Mouse (Mus musculus): ENCODE measurements around the gene Esp3. TPM values are rescaled to one million over a fixed set of nuclear protein-coding genes. Genes with fewer than 3 reads are reported as not detected.
"Not testable (repeated sequence)": the region's sequence is repeated elsewhere in the genome, so short reads cannot be mapped to it uniquely, and the experiment has no call there.

Esp3 gene
- total RNA-seq (2014; rRNA removed) (not detected in 2 replicates), polyA plus RNA-seq (2015; fragmentation: Nextera tagmentation; extraction: Ambion mirVana) (not detected in 2 replicates)

GRCm38 (mm10) chr17:40631775-40632174, at the start of gene Esp3:
TSS of gene Esp3 (plus strand) at chr17:40632075.
- DNase-seq, ATAC-seq: not testable (repeated sequence)
- WGBS, result 93% methylated on average over 1 of the region's 1 CpGs

DNA sequence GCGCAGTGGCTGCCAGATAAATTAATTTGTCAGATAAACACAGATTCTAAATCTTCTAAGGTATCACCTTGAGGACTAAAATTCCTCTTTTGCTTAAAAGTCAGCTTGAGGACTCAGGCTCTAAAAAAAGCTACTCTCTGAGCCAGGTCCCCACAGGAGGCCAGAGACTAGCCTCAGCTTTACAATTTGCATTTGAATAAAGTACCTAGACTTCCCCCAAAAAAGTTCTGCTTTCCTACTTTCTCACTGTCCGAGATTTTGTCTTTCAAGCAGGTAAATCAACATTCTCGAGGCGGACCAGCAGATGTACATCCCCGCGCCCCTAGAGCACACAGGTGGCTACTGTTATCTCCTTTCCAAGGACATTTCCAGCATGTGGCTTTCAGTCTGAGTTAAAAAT, 48.0 kb upstream of the Esp3 start:
- not testable (repeated sequence) for H3K9ac ChIP-seq; H3K4me3 ChIP-seq (ENCODE audit: low read depth, low read length); H3K27me3 ChIP-seq (ENCODE audit: insufficient read depth, low read length); H3K4me1 ChIP-seq (ENCODE audit: insufficient read depth); H3K27ac ChIP-seq (ENCODE audit: low read depth, low read length); ATAC-seq; H3K36me3 ChIP-seq (ENCODE audit: insufficient read depth); DNase-seq; H3K9me3 ChIP-seq (ENCODE audit: low read length); H3K4me2 ChIP-seq (ENCODE audit: low read depth)
- 44% methylated on average over 6 of the region's 6 CpGs for WGBS

More at GRCm38 (mm10) chr17:40631775-40632174, at the start of gene Esp3:
- H3K27ac ChIP-seq (ENCODE audit: low read depth, low read length); H3K4me2 ChIP-seq (ENCODE audit: low read depth); H3K9me3 ChIP-seq (ENCODE audit: low read length); H3K27me3 ChIP-seq (ENCODE audit: insufficient read depth, low read length); H3K4me1 ChIP-seq (ENCODE audit: insufficient read depth); H3K4me3 ChIP-seq (ENCODE audit: low read depth, low read length); H3K36me3 ChIP-seq (ENCODE audit: insufficient read depth); H3K9ac ChIP-seq: not testable (repeated sequence)

DNA sequence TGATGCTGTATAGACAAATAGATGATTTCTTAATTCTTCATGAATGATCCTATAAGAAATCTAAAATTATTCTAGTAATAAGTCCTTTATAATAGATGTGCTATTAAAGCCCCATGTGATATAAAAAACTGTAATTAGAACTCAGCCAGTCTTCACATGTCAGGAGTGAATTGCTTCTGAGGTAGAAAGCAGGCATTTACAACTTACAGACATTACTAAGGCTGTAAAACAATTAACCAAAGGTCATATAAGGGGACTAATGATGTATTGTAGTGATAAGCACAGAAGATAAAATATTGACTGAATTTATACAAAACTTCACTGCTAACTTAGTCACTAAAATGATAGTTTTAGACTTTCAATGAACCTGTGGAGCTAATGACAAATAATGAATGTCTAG, 40.6 kb upstream of the Esp3 start:
- no peak overlapping the region for H3K4me2 ChIP-seq (ENCODE audit: low read depth)
- ATAC-seq, result no peak
- DNase-seq, result no peak
- H3K36me3 ChIP-seq (ENCODE audit: insufficient read depth), result no peaks in the 10 kb centered on the region
- H3K27me3 ChIP-seq (ENCODE audit: insufficient read depth, low read length), result no peaks in the 10 kb centered on the region
- no peak for TF ChIP-seq CTCF (IDR thresholded peaks at IDR 0.05; ENCODE audit: low read depth)
- H3K9ac ChIP-seq, result no peak overlapping the region
- no peaks in the 10 kb centered on the region for H3K4me1 ChIP-seq (ENCODE audit: insufficient read depth)
- no peak overlapping the region for H3K27ac ChIP-seq (ENCODE audit: low read depth, low read length)
- H3K4me3 ChIP-seq (ENCODE audit: low read depth, low read length), result no peak overlapping the region
- H3K9me3 ChIP-seq (ENCODE audit: low read length), result no peaks in the 10 kb centered on the region

DNA sequence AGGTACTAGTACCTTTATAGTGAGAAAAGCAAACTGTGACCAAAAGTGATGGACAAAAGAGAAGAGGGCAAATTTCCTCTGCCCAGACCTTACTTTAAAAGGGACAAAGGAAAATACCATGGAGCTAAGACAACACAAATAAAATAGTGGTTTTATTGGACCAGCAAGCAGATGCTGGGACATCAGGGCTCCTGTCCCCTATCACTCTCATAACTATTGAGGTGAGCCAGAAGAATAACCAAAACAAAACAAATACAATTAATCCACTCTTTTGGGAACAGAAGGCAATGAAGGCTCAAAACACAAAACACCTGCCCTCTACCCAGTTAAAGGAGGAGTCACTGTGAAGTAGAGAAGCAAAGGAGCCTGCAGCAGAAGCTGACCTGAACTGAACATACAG, 33.6 kb upstream of the Esp3 start, which contains the start of gene Esp4:
Esp4 (plus strand) TSS at position 301 of the 400 bp plus-strand sequence.
- no peaks in the 10 kb centered on the region for H3K27me3 ChIP-seq (ENCODE audit: insufficient read depth, low read length)
- H3K4me3 ChIP-seq (ENCODE audit: low read depth, low read length), result no peak within 1 kb of the TSS
- H3K4me2 ChIP-seq (ENCODE audit: low read depth), result no peak within 1 kb of the TSS
- H3K9ac ChIP-seq, result no peak within 1 kb of the TSS
- H3K36me3 ChIP-seq (ENCODE audit: insufficient read depth), result no peaks in the 10 kb centered on the region
- DNase-seq (no peak), ATAC-seq (no peak)
- no peak for TF ChIP-seq CTCF (IDR thresholded peaks at IDR 0.05; ENCODE audit: low read depth)
- no peaks in the 10 kb centered on the region for H3K4me1 ChIP-seq (ENCODE audit: insufficient read depth)
- H3K9me3 ChIP-seq (ENCODE audit: low read length), result no peaks in the 10 kb centered on the region
- H3K27ac ChIP-seq (ENCODE audit: low read depth, low read length), result no peak within 1 kb of the TSS

DNA sequence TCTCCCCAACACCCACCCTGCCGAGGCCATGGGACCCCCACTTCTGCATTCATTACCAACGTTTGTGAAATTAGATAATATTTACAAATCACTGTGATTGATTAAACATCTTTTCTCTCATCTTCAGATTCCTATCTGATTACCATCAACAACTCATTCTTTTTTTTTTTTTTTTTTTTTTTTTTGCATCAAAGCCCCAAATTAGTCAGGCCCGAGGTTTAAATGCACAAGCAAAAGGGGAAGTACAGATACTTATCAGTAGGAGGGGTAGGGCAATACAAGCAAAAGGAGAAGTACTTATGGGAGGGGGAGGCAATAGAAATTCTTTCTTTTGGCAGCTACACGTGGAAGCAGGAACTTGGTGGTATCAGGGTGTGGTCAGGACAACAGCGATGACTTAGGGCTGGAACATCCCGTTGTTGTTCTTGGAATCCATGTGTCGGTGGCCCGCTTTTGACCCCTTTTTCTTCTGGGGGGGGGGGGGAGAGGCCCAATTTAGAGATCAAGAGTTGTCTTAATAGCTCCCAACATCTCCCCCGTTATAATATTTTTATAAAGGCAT, 30.3 kb downstream of the Esp3 start:
- H3K9me3 ChIP-seq (ENCODE audit: low read length); H3K4me3 ChIP-seq (ENCODE audit: low read depth, low read length); H3K9ac ChIP-seq; DNase-seq; H3K27me3 ChIP-seq (ENCODE audit: insufficient read depth, low read length); H3K4me2 ChIP-seq (ENCODE audit: low read depth); ATAC-seq; H3K4me1 ChIP-seq (ENCODE audit: insufficient read depth); H3K36me3 ChIP-seq (ENCODE audit: insufficient read depth); H3K27ac ChIP-seq (ENCODE audit: low read depth, low read length): not testable (repeated sequence)
- WGBS, result 81% methylated on average over 9 of the region's 9 CpGs

DNA sequence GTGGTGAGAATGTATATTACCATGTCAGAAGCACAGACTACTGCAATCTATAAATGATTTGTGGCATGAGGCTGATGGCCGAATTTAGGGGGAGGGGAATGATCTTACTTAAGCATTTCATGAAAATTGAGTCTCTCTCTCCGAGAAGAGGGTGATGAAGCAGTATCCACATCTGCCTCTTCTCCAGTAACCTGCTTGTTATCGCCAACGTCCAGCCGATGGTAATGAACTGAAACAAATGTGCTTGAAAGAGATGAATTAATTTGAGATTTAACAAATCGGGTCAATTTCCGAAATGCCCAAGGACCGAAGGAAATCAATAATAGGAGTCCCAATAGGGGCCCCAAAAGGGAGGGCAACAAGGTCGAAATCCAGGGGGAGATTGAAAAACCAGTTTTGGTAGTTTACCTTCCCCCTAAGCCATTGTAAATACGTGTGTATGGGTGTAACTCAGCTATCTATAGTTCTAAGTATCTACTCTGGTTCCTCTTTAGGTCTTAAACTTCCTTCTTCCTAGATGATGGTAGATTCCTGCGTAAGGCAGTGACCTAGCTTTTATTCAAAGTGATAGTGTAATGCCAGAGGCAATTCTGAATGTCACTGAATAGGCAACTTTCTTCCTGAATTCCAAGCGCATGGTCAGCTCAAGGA, 31.4 kb downstream of the Esp3 start:
- H3K27ac ChIP-seq (ENCODE audit: low read depth, low read length); H3K9me3 ChIP-seq (ENCODE audit: low read length); H3K27me3 ChIP-seq (ENCODE audit: insufficient read depth, low read length); DNase-seq; H3K4me3 ChIP-seq (ENCODE audit: low read depth, low read length); H3K4me1 ChIP-seq (ENCODE audit: insufficient read depth); H3K4me2 ChIP-seq (ENCODE audit: low read depth); H3K9ac ChIP-seq; ATAC-seq; H3K36me3 ChIP-seq (ENCODE audit: insufficient read depth): not testable (repeated sequence)
- WGBS, result 86% methylated on average over 12 of the region's 12 CpGs

Other genes starting within 250 kb of the Esp3 start
- not detected in 2 replicates for gene Esp8, start 112.1 kb upstream of the Esp3 start, total RNA-seq (2014; rRNA removed)
- not detected in 2 replicates for gene Esp8, start 112.1 kb upstream of the Esp3 start, polyA plus RNA-seq (2015; fragmentation: Nextera tagmentation; extraction: Ambion mirVana)
- gene Esp6, start 70.6 kb upstream of the Esp3 start, total RNA-seq (2014; rRNA removed), result not detected in 2 replicates
- not detected in 2 replicates for gene Esp6, start 70.6 kb upstream of the Esp3 start, polyA plus RNA-seq (2015; fragmentation: Nextera tagmentation; extraction: Ambion mirVana)
- not detected in 2 replicates for gene Esp4, start 33.5 kb upstream of the Esp3 start, total RNA-seq (2014; rRNA removed)
- not detected in 2 replicates for gene Esp4, start 33.5 kb upstream of the Esp3 start, polyA plus RNA-seq (2015; fragmentation: Nextera tagmentation; extraction: Ambion mirVana)
- gene Esp1, start 95.0 kb downstream of the Esp3 start, total RNA-seq (2014; rRNA removed), result not detected in 2 replicates
- not detected in 2 replicates for gene Esp1, start 95.0 kb downstream of the Esp3 start, polyA plus RNA-seq (2015; fragmentation: Nextera tagmentation; extraction: Ambion mirVana)
- gene Crisp2, start 174.9 kb downstream of the Esp3 start, total RNA-seq (2014; rRNA removed), result 0.31 TPM in 1 of 2 replicates, not detected in the other
- gene Crisp2, start 174.9 kb downstream of the Esp3 start, polyA plus RNA-seq (2015; fragmentation: Nextera tagmentation; extraction: Ambion mirVana), result not detected in 2 replicates
- gene Rhag, start 179.1 kb downstream of the Esp3 start, total RNA-seq (2014; rRNA removed), result not detected in 2 replicates
- not detected in 2 replicates for gene Rhag, start 179.1 kb downstream of the Esp3 start, polyA plus RNA-seq (2015; fragmentation: Nextera tagmentation; extraction: Ambion mirVana)
- gene 9130008F23Rik, start 248.5 kb downstream of the Esp3 start, total RNA-seq (2014; rRNA removed), result 1.7 and 2.1 TPM in 2 replicates
- gene 9130008F23Rik, start 248.5 kb downstream of the Esp3 start, polyA plus RNA-seq (2015; fragmentation: Nextera tagmentation; extraction: Ambion mirVana), result 0.47 and 0.52 TPM in 2 replicates

Measured in forebrain, postnatal 0 days (tissue).